Mouse (Mus musculus) thymus, postnatal 25 days (tissue): ENCODE results near the gene Gm21294.
A peak's percentile ranks its signal among the peaks of the same experiment; 100 is the strongest.
"Not testable (repeated sequence)": the region's sequence is repeated elsewhere in the genome, so short reads cannot be mapped to it uniquely, and the experiment has no call there.

Experiments used
- DNase-seq: peaks from one replicate; pipeline ENCODE4 v3.0.0; 2022

The Gm21294 gene

GRCm38 (mm10) chrY:89052506-89052905, at the start of gene Gm21294:
TSS of gene Gm21294 (plus strand) at chrY:89052806.
- DNase-seq = not testable (repeated sequence)

- peak; percentile 5 for DNase-seq
These were observed 73.6 kb downstream of the Gm21294 start for GRCm38 (mm10) chrY:89126246-89126645.
